Mouse (Mus musculus) stomach, postnatal 0 days (tissue): ENCODE measurements at regions not wholly inside any gene's neighbourhood (a gene's known extent, or its start where the extent isn't known, plus 50 kb on each side); places are given as distances from the start of the nearest gene placed in this dataset.

Experiments used
- CTCF ChIP-seq: IDR thresholded peaks from 2 replicates; pipeline ENCODE4 v1.5.1; 2016; ENCODE audit warnings: antibody characterized with exemption, low read depth, mild to moderate bottlenecking, moderate library complexity
- EP300 ChIP-seq: optimal IDR thresholded peaks from 2 replicates; pipeline ENCODE3; 2016; ENCODE audit warnings: antibody characterized with exemption

GRCm38 (mm10) chr15:86738356-86738755 is 524.1 kb downstream of the Tbc1d22a start:
- TF ChIP-seq EP300 (no peak), CTCF (no peak)
